In the genomic region with DNA sequence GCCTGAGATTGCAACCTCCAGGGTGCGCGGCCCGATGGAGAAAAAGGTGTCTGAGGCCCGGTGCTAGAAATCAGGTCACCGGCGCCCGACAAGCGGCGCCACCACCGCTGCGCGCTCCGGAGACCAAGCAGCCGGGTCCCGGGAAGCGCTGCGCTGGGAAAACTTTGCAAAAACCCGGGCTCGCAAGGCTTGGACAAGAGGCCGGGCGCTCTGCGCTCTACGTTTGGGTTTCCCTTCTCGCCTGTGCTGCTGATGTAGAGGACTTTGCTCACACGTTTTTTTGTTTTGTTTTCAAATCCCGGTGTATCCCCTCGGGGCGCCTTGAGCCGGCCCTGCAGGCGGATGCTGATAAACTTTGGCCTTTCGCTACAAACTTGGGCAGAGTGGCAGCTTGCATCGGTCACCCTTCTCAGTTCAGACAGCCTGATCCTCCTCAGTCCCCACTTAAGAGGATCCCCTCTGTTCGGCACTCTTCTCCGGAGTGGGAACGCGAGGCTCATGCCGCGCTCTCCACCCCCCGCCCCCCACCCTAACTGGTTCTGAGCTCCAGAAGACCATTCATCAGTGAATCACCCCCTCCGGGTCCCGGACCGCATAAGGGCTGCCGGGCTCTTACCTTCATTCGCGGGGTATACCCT, we compare ENCODE assay signal across 8 mouse cellular contexts. TPM values are rescaled to one million over a fixed set of nuclear protein-coding genes. Genes with fewer than 3 reads are reported as not detected.
DNase-seq lines count a peak whose midpoint lies in the region; ATAC-seq lines count a peak whose summit lies in the region.

No protein-coding gene starts in this region.

- under 1% methylated on average over 45 of the region's 45 CpGs for WGBS in forebrain, embryonic 15.5 days

- peak overlapping the region; percentile 85 for H3K4me2 ChIP-seq in forebrain, embryonic 15.5 days (replicated peaks)

- no peaks in the 10 kb centered on the region for H3K27me3 ChIP-seq in forebrain, embryonic 15.5 days

- H3K9ac ChIP-seq in forebrain, embryonic 15.5 days (replicated peaks): peak overlapping the region; percentile 75

- intact Hi-C loops in heart, postnatal 36 days (cut with DNase I): loop anchor here (5.0 to 10.0 kb wide), 7 partner anchors 137 to 1700 kb away; no protein-coding TSS in a partner anchor

- peaks cover 43% of the 10 kb centered on the region for H3K4me1 ChIP-seq in forebrain, embryonic 15.5 days

- peak overlapping the region; percentile 68 for H3K4me3 ChIP-seq in forebrain, embryonic 15.5 days

- DNase-seq in ES-CJ7 (ENCODE audit: low read depth, low spot score): peak; percentile 44
- DNase-seq in adrenal gland, postnatal 25 days: peak; percentile 57
- DNase-seq in heart, postnatal 36 days: peak; percentile 57 to 72
- peak; percentile 47 to 52 for DNase-seq in layer of hippocampus, postnatal 36 days
- DNase-seq in lung, postnatal 4 days: peak; percentile 62 to 65
- peak; percentile 55 for DNase-seq in right cerebral cortex, postnatal 4 days
- DNase-seq in thymus, postnatal 14 days: no peak

- no peaks in the 10 kb centered on the region for H3K36me3 ChIP-seq in forebrain, embryonic 15.5 days

- peak overlapping the region; percentile 90 for H3K27ac ChIP-seq in forebrain, embryonic 15.5 days (replicated peaks)

- ATAC-seq in forebrain, embryonic 15.5 days (replicated peaks): peak; percentile 24

- H3K9me3 ChIP-seq in forebrain, embryonic 15.5 days: no peaks in the 10 kb centered on the region

RNA-seq across cellular contexts. Expression of a gene that starts 0.4 kb away (rescaled TPM):
- total RNA-seq in adrenal gland, postnatal 25 days (2021): 2.7 TPM in 2 replicates
- polyA plus RNA-seq in forebrain, embryonic 15.5 days (2015; fragmentation: Nextera tagmentation; extraction: Ambion mirVana): 93.3 and 95.7 TPM in 2 replicates
- 10 to 100 TPM; 21.9 to 26.5 TPM for total RNA-seq in heart, postnatal 36 days (2021)
- 100 to 1,000 TPM; 298 to 325 TPM for total RNA-seq in layer of hippocampus, postnatal 36 days (2021)

Comparison
In these comparisons a context has a peak if more than half of its experiments do, and no peak if none do; other contexts are left out.
1. RNA of a gene that starts 0.4 kb away (total RNA-seq): 298 to 325 TPM in layer of hippocampus, postnatal 36 days; 21.9 to 26.5 TPM in heart, postnatal 36 days and 2.7 TPM in adrenal gland, postnatal 25 days; every median in the first group is over 10 times any median in the second.